Mouse (Mus musculus): ENCODE data around the gene Plxna1.

Plxna1 gene

DNA sequence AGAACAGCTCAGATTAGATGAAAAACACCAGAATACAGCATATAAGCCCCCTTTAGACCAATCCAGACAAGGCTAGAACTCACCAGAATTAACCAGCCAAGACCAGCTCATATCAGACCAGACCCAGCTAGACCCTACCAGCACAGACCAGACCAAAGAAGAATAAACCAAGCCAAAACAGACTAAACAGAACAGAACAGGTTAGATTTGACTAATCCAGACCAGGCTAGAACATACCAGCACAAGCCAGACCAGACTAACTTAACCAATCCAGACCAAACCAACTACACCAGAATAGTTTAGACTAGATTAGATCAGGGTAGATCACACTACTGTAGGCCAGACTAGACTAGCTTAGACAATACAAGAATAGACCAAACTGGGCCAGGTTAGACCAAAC, 77.3 kb downstream of the Plxna1 start:
- no peak for DNase-seq (ENCODE audit: low read depth, low spot score)

DNA sequence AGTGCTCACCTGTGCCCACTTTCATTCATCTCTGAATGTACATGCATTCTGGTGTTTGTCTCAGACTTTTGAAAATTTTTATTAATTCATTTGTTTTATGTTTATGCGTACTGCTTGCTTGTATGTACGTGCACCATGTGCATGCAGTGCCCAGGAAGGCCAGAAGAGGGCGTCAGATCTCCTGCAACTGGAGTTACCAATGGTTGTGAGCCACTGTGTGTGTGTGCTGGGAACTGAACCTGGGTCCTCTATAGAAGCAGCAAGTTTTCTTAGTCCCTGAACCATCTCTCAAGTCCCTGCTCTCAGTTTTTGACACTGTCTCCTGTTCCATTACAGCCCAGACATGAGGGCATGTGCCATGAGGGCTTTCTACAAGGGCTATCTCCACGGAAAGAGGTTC, 79.3 kb downstream of the Plxna1 start:
- DNase-seq (ENCODE audit: low read depth, low spot score) = no peak

DNA sequence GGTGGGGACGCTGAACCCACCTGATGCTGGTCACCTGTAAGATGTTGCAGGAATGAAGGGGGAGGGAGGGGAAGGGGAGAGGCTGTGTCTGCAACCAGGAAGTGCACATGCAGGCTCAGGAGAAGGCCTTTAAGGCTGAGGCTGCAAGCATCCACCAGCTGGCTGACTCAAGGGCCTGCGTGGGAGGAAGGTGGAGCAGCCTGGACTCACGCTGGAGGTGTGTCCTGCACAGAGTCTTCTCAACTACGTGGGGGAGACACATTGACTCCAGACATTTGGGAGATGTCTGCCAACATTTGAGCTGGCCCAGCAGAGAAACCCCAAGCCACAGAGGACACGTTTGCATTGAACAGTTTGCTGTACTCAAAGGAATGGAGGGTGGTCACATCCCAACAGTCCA, 79.8 kb downstream of the Plxna1 start:
- no peak for DNase-seq (ENCODE audit: low read depth, low spot score)

DNA sequence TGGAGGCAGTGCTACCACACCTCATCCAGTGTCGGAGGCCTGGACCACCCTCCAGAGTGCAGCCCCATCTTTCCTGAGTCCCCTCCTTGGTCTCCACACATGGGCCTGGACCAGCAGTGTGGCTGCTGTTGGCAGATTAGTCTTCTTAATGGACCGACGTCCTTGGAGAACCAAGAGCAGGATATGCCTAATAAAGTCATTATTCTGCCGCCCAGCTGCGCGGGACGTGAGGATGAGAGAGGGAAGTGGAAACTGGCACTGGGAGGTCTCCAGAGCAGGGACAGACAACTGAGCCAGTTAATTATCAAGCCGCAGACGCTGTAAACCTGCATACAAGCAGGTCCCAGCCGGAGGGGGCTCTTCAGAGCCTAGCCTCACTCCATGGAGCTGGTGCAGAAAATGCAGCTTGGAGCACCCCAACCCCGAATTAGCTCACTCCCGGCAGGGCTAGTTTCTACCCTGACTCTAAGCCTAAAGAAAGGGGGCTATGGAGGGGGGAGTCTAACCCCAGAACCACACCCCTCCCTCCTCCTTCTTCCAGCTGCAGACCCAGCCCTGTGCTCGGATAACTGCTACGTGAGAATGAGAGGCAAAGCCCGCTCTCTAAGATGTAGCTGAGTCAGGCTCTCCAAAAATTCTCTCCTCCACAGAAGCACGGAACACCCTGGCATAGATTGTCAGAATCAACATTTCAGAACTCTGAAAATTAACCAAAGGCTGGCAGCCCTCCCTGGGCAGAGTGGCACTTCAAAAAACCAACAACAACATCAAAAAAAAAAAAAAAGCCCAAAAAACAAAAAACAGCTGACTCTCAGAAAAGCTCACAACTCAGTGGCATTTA, 80.7 kb downstream of the Plxna1 start:
- no peak for DNase-seq (ENCODE audit: low read depth, low spot score)

DNA sequence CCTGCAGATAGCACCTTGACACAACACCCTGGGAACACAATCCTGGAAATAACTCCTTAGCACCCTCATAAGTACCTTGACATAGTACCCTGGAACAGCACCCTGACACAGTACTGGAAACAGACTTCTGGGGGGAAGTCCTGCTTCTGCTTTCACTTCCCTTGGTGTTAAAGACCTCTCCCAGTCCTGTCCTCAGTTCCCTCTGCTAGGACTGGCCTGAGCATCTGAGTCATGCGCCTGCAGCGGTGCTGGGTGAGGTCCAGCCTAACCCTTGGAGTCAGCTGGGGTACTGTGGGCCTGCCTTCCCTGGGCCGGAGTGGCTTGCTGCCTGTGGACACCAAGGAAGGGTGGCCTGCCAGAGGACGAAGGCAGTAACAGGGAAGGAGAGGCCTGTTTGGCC, 81.9 kb downstream of the Plxna1 start:
- DNase-seq (ENCODE audit: low read depth, low spot score) = no peak

DNA sequence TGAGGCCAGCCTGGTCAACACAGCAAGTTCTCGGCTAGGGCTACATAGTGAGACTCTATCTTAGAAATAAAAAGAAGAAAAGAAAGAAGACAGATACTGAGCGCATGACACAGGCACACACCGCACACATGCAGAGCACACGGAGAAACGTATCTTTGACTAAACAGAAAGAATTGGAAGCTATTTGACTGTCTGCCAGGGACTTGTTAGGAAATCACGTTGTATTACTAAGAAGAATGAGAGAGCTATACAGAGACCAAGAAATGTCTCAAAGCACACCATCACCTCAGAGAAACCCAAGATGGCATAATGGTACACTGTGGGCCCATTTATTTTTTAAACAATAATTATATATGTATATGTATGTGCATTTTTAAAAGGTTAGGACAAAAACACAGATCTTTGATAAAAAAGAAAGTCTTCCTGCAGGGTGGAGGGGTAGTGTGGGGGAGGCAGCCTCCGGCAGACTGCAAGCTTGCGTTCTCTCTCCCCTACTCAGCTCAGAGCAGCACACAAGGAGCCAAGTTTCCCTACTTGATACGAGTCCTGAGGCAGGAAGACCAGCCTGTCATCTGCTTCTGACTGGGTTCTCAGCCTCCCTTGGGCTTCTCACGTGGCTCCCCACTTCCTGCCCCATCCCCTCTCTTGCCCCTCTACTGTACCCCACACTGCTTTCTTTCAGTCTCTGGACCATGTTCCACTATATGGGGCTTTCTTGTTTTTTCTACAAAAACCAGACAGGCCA, 90.5 kb downstream of the Plxna1 start:
- DNase-seq (ENCODE audit: low read depth, low spot score) = no peak

DNA sequence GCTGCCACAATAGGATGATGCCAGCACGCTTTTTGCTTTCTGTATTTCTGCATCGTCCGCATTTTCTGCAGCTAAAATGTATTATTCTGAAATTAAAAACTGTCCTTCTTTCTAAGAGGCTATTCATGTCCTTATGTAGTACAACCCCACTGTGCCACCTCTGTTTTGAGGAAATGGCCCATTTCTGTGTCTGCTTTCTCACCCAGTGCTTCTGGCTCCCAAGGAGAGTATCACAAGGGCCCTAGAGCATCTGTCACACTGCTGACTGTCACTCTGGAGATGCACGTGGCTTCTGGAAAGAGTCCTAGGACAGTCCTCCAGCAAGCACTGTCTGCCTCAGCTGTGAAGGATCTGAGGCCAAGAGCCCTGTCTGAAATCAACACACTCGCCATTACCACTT, 95.2 kb downstream of the Plxna1 start:
- no peak for DNase-seq (ENCODE audit: low read depth, low spot score)

All from c-Kit-negative CD71-positive TER-119-positive erythroid progenitor cells, embryonic 14.5 days (primary cell).